Mouse (Mus musculus) urinary bladder, postnatal 4 days (tissue): ENCODE data around the gene Olfr1276.

Experiments
- DNase-seq, 2 experiments: peaks; one replicate each; pipeline ENCODE4 v3.0.0; 2021 to 2022; ENCODE audit warnings: low spot score in 2 of 2

Olfr1276 gene

GRCm38 (mm10) chr2:111254216-111254615 lies at the start of gene Olfr1276:
Gene Olfr1276, plus strand, starts transcription at chr2:111254516.
- DNase-seq: no peak

DNA sequence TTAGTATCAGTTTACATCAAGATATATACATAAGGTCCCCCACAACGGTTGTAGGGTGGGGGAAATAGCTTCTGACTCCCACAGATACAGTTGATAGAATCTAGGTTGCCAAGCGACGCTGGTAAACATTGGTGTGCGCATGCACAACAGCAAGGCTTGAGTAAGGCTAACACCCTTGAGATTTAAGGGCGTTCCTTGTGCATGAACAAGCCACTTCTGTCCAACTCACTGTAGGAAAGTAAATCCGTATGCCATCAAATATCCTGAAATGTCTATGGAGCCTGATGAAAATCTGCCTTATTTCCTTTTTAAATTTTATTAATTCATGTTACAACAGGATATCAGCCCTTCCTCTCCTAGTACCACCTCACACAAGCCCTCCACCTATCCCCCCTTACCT lies 24.8 kb upstream of the Olfr1276 start, which contains the start of gene 4930430A15Rik:
TSS of gene 4930430A15Rik (minus strand) at position 101 of the 400 bp plus-strand sequence.
- DNase-seq: no peak

DNA sequence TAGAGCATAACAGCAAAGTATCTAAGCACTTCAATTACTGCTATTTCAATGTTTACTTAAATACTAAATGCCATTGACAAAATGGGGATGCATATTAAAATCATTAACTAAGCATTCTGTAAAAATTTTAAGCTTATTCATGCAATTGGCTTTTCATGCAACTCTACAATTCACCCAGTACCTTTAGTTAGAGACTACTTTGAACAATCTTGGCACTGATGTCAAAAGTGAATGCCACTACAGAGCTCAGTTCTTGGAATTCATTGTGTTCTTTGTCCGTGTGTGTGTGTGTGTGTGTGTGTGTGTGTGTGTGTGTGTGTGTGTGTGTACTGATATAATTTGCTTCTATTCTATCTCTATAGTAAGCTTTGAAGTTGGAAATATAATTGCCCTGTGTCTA lies 19.1 kb upstream of the Olfr1276 start, which contains the start of gene Olfr1275:
TSS of gene Olfr1275 (minus strand) at position 101 of the 400 bp plus-strand sequence.
- no peak for DNase-seq

GRCm38 (mm10) chr2:111274006-111274405 lies 19.7 kb downstream of the Olfr1276 start, which contains the start of gene Olfr1277:
Gene Olfr1277, minus strand, starts transcription at chr2:111274106.
- no peak for DNase-seq

DNA sequence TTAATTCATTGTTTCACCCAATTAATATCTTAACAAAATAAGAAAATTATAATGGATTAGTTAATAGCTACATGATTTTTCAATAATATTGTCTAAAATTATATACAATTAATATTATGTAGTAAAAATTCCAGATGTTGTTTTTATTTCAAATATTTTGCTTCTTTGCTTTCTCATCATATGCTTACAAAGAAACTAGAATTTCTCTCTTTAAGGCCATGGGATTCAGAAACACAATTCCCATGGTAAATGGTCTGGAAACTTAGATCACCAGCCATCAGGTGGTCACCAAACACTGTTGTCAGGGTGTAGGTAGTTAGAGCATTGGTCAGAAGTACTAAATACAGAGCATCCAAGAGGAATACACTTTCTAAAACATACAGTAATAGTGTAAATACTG lies 35.5 kb downstream of the Olfr1276 start, which contains the start of gene Olfr1278:
TSS of gene Olfr1278 (plus strand) at position 301 of the 400 bp plus-strand sequence.
- no peak for DNase-seq

GRCm38 (mm10) chr2:111298541-111298940 lies 44.2 kb downstream of the Olfr1276 start:
- no peak for DNase-seq

- no peak for DNase-seq
Observed at GRCm38 (mm10) chr2:111300374-111300773, 46.1 kb downstream of the Olfr1276 start, which contains the start of gene Olfr1279. Gene Olfr1279, plus strand, starts transcription at chr2:111300635.
